Mouse (Mus musculus) kidney, adult 18-20 months (tissue): ENCODE results near the gene Drd4.

Source experiments
- DNase-seq: peaks from one replicate; pipeline ENCODE4 v3.0.0; 2021

The Drd4 gene

DNA sequence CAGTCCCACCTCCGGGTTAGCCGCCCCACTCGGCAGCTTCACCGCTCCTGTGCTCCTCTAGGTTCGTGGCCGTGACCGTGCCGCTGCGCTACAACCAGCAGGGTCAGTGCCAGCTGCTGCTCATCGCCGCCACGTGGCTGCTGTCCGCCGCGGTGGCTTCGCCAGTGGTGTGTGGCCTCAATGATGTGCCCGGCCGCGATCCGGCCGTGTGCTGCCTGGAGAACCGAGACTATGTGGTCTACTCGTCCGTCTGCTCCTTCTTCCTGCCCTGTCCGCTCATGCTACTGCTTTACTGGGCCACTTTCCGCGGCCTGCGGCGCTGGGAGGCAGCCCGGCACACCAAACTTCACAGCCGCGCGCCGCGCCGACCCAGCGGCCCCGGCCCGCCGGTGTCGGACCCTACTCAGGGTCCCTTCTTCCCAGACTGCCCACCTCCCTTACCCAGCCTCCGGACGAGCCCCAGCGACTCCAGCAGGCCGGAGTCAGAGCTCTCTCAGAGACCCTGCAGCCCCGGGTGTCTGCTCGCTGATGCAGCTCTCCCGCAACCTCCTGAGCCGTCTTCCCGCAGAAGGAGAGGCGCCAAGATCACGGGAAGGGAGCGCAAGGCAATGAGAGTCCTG, 2.2 kb downstream of the Drd4 start:
- DNase-seq = no peak

DNA sequence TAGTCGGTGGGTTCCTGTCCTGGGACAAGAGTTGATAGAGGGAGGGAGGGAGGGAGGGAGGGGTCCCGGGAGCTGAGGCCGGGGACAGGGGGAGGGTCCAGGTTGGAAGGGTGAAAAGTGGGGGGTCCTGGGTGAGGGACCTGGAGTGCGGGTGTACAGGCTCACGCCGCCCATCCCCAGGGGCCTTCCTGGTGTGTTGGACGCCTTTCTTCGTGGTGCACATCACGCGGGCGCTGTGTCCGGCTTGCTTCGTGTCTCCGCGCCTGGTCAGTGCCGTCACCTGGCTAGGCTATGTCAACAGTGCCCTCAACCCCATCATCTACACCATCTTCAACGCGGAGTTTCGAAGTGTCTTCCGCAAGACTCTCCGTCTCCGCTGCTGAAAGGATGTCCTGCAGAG, 2.7 kb downstream of the Drd4 start:
- DNase-seq = no peak

DNA sequence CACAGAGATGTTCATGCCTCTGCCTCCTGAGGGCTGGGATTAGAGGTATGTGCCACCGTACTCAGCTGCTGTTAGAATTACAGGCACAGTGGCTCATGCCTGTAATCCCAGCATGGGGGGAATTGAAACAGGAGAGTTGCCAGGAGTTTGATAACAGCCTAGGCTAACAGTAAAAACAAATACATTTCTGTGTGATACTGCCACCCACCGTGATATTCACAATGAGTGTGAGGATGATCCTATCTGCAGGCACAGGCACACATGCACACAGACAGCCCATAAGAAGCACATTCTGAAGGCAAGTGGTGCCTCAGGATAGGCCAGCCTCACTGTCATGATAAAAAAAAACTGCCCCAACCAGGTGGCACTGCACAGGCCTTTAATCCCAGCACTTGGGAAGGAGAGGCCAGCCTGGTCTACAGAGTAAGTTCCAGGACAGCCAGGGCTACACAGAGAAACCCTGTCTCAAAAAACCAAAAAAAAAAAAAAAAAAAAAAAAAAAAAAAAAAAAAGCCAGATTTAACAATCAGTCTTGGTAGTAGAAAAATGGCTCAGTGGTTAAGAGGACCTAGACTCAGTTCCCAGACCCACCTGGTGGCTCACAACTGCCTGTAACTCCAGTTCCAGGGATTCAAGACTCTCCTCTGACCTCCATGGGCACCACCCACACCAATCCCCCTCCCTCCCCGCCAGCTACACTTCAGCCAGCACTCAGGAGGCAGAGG, 6.3 kb downstream of the Drd4 start:
- DNase-seq = no peak

DNA sequence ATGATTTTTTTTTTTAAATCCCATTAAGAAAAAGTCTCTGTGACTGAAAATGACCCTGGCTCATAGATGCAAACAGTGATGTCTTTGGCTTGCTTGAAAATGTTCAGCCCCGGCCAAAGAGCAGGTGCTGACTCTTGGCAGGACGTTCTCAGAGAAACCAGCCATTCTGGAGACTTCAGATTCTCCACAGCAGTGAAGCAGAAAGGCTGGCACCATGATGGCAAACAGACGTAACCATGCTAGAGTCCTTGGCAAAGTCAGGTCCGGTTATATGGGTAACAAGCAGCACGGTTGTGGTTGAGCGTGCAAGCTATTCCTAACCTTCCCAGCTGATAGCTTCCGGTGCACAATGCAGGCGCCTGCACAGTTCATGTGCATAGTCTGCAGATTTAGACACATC, 7.4 kb downstream of the Drd4 start:
- DNase-seq = no peak

DNA sequence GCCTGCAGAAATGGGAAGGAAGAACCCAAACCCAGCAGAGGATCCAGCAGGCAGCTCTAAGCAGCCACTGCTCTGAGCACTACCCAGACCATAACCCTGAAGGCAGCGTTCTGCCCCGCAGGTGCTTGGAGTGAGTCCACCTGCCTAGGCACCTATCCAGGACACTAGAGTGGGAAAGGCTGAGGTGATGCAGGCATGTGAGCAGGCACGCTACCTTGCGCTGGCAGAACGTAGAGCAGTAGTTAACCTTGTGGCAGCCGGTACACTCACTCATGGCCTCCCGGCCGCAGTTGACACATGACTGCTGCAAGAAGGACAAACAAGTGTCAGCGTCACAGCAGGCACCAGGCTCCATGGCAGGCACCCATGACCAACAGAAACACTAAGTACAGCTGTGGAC, 9.6 kb downstream of the Drd4 start:
- DNase-seq = peak; percentile 43

DNA sequence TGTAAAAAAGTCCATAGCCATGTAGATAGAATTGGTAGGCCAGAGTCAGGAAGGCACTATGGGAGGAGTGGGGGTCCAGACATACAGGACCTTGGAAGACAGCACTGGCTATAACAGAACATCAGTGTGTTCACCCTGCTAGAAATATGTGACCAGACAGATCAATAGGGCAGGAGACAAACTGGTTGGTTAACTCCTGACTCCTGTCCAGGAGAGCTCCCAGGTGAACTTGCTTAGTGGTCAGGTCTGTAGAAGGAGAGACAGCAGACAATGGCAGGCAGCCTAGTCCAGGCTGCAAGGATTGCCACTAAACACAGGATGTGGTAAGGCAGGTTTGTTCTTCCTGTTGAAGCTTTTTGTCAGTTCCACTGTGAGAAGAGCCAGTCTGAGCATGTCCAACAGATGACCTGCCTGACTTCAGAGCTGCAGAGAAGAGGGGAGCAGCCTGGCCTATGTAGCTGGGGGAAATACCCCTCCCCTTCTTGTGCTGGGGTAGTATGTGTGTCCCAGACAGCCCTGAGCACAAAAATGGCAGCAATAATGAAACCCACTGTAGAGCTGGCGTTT, 11.0 kb downstream of the Drd4 start:
- no peak for DNase-seq

DNA sequence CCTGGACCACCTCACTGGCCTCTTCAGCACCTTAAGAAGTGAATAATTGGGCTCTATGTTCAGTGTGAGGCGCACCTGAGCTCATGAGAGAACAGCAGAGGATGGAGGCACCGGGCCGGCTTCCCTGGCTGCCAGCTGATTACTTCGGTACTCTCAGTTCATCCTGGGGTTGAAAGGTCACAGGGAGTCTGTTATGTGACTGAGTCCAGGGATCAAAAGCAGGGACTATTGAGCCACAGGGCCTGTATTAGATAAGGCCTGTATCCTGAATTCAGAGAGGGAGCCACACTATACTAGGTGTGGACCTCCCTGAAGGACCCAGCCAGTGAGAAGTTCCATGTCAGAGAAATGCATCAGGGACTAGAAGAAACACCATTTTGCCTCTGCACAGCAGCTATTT, 12.7 kb downstream of the Drd4 start:
- DNase-seq = no peak

DNA sequence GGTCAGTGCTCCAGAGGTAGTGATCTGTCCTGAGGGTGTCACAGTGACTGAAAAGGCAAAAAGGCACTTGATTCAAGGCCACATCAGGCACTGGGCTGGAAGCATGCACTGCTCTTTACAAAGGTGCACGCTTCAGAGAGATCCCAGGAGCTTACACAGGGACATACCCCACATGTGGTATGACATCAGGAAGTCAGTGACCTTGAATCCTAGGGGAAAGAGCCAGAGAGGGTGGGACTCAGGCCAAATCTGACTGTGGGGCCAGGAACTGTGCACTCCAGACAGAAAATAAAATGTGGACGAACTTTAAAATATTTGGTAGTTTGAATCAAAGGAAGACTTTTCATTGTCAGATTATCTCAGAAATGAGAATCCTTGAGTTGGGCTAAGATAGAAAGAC, 22.6 kb downstream of the Drd4 start:
- DNase-seq = no peak

DNA sequence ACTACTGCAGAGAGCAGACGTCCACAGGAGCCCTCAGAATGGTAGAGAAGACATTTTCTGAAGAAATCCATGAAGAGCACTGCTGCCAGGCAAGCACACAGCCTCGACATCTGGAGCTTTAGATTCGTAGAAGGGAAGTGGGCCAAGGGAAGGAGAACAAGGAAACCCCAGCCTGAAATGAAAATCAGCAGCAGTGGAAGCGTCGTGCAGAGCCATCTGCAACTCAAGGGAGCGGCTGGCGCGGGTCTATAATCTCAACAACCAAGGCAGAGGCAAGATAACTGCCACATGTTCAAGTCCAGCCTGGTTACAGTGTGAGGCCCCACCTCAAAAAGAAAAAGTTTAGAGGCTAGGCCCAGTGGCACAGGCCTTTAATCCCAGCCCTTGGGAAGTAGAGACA, 23.3 kb downstream of the Drd4 start:
- DNase-seq = no peak

DNA sequence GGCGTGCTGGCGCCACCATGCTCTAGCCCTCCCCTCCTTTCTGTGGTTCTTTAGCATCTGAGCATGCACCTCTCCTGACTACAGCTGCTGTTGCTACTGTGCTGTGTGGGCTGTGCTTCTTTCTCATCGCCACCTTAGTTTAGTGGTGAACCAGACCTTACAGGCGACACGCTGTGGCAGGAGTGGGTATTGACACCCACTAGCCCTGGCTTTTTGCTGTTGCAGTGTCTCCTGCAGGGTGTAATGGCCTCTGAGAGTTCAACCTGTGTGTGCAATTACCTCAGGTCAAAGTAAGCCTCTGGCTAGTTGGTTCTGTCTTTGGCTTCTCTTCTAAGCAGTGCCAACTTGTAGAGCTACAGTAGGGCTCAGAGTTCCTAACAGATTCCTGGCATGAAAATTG, 24.2 kb downstream of the Drd4 start:
- peak; percentile 81 for DNase-seq

DNA sequence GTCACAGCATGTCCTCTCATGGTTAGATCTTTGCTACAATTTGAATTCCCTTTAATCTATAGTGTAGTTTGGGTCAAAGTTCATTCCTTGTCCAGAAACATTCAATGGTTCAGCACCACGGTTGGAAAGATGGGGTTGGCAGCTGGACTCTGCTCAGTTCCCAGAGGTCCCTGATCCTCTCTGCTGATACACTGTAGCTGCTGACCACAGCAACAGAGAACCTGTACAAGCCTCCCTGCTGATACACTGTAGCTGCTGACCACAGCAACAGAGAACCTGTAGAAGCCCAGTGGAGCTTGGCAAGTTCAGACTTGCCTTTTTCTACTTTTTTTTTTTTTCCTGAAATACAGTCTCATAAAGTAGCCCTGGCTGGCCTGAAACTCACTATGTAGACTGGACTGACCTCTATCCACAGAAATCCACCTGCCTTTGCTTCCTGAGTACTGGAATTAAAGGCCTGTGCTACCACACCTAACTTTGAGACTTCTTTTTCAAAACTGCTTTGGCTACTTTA, 25.9 kb downstream of the Drd4 start:
- DNase-seq = no peak

DNA sequence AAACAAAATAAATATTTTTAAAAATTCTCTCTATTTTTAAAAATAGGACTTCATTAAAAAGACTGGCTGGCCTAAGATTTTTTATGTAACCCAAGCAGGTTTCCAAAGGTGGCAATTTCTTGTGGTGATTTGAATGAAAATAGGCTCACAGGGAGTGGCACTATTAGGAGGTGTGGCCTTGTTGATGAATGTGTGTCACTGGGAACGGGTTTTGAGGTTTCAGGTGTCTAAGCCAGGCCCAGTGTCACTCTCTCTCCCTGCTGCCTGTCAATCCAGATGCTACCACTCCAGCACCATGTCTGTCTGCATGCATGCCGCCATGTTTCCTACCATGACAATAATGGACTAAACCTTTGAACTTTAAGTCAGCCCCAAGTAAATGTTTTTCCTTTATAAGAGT, 27.6 kb downstream of the Drd4 start:
- DNase-seq = no peak

DNA sequence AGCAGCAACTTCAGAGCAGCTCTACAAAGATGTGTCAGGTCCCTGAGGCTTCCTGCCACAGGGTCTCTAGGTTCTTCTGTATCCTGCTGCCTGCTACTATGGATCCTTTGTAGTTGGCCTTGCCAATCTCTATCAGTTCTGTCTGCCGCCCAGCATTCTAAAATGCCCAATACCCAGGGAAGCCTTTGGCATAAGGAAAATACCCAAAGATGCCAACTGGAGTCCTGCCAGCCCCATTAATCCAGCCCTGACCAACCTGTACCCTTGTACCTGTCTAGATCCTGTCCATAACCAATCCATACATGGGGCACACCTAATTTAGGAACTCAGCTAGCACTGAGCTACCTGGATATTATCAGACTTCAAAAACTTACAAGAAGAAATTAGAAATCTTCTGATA, 32.9 kb downstream of the Drd4 start:
- peak; percentile 43 for DNase-seq

DNA sequence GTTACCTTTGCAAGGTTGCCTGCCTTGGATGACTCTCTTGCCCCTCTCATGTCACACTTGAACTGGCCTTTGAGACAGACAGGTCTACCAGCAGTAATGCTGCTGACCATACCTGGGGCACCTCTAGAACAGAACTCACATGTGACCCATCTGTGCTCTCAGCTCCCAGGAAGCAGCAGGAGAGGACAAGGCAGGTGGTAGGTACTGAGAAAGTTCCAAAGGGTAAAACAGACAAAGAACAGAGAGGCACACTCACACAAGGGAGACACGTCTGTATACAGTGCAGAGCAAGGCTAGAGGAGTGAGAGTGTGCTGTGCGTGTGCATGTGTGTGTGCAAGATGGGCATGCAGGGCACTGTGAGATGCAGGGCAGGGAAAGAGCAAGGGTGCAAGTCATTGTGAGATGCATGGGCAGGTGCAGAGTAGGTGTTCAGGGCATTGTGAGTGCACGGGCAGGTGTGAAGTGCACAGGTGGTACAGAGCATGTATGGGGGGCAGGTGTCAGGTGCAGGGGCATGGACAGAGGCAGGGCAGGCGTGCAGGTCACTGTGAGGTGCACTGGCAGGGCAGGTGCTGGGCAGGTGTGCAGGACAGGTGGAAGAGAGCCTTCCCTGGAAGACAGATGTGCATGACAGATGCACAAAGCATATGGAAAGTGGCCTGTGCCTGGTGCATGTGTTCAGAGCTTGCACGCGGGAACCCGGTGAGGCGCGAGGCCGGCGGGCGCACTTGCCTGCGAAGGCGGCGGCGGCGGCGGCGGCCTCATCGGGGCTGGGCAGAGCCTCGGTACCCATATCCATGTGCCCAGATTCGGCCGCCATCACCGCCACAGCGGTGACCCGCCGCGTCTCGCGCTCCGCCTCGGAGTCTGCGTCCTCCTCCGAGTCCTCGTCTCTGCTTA, 35.0 kb downstream of the Drd4 start:
- no peak for DNase-seq

DNA sequence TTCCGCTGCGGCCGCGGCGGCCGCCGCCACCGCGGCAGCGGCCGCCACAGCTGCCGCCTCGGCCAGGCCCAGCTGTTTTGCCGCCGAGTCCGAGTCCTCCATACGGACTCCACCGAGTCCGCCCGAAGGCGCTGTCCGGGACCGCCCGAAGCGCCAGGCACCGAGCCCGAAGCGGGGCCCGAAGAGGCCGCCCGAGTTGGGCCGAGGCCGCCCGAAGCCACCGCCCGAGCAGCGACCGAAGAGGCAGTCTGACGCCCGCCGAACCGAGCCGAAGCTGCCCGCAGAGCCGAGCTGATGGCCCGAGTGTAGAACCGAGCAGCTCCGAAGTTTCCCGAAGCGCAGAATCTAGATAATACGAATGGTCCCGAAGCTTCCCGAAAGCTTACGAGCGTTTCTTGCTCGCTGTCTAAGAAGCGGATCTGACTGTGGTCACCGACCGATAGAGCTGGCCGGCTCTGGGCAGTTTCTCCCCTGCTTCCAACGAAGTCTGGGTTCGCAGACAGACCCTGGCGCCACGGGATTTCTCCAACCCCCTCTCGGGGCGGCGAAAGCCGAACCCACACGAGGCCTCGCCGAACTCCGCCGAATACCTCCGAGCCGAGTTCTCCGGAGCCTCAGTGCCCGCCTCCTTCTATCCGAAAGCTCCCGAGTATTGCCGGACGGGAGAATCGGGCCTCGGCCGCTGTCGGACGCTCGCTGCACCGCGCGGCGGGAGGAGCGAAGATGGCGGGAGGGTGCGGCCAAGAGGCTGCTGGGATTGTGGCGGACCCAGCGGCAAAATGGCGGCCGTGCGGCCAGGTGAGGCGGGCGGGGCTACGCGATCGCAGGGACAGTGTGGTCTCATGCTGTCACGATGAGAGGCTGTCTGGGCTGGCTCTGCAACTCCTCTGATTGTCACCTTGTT, 35.9 kb downstream of the Drd4 start, which contains the start of the genes Deaf1 and Tmem80:
TSS of gene Deaf1 (minus strand) at position 222 of the 904 bp plus-strand sequence.
TSS of gene Tmem80 (plus strand) at position 271 of the 904 bp plus-strand sequence.
- DNase-seq = peak; percentile 100

DNA sequence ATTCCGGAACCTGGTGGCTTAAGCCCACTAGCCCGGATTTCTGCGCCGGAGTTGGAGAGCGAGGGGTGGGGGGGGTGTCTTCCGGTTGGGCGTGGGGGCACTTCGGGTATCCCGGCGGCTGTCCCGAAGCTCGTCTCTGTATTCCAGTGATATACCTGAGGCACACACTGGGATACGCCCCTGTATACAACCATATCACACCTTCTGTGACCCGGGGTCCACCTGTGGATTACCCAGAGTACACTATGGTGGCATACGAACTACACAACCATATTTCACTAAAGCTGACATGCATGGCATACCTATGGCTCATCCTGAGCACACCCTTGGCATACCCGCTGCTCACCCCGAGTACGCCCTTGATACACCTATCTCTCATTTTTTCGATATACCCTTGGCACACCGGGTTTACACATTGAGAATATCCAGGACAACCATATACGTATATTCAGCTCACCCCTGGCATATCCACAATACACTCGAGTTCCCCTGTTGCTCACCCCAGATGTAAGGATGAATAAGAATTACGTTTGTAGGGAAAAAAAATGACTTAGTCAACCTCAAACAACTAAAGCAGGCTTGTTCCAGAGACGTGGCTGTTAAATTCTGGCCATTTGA, 36.7 kb downstream of the Drd4 start:
- no peak for DNase-seq

DNA sequence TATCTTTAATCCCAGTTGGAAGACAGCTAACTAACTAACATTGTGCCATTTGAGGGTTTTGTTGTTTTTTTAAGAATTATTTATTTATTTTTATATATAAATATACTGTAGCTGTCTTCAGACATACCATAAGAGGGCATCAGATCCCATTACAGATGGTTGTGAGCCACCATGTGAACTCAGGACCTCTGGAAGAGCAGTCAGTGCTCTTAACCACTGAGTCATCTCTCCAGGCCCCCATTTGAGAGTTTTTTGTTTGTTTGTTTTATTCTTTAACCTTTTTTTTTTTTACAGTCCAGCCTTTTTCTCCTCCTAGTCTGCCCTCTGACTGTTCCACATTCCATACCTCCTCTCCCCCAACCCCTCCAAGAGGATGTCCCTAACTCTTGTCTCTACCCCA, 38.9 kb downstream of the Drd4 start:
- no peak for DNase-seq

DNA sequence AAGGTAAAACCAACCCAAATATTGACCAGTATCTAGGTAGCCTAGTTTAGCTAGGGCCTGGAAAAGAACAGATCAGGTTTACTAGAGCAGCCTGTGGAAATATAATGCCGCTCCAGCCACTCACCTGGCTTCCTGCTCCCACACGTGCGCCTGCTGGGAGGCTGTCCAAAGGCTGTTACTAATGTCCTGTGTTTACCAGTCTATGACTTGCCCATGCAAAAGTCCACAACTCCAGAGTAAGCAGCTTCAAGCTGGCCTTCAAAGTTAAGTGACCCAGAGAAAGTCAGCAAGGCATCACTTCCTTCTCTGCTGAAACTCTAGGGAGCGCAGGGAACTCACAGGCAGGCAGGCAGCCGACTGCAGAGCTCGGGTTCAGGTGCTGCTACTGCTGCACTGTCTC, 40.2 kb downstream of the Drd4 start:
- peak; percentile 77 for DNase-seq

DNA sequence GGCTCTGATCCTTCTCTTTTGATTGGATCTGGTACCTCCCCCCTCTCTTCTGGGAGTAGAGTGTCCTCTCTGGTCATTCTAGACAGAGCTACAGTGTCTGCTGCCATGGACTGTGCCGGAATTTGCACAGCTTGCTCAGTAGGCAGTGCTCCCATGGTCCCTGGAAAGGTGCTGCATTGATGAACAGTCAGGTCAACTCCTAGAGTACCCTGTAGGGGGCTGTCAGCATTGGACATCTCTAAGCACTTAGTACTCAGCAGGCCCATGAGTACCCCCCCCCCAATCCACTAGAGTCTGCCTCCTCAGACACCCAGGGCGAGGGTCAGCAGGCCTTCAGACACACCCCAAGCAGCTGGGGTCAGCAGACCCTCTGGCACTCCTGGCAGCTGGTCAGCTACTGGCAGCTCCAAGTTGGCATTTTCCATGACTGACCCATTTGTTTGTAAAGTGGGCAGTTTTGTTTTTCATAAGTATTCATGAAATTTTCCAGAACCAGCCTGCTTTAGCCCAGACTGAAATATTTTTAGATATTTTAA, 43.3 kb downstream of the Drd4 start:
- no peak for DNase-seq

DNA sequence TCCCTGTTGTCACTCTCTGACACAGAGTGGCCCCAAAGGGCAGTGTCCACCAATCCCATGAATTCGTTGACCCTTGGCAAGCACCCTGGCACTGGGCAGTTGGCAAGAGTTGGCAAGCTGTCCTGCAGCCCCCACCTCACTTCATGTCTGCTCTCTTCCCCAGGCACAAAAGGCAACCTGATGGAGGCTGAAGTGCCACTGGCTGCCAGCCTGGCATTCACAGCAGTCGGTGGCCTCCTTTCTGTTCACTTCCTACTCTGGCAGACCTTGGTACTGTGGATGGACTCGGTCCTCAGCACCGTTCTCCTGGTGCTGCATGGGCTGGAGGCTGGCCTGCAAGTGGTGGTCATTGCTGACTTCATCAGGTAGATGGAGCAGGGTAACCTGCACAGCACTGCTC, 43.9 kb downstream of the Drd4 start:
- no peak for DNase-seq

DNA sequence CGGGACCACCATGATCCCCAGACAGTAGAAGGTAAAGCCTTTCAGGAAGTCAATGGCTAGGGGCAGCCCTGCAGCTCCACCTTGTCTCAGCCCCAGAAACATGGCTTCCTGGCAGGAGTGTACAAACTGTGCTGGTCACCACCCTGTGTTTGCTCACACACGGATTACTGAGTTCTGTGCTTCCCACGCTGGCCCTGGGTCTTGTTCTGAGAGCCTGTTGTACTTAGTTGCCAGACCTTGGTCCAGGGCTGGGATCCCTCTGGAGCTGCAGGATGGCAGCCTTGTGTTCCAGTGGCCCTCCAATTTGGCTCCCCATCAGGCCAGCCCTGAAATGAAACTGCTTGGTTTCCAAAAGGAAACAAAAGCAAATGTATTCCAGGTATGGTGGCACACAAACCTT, 44.5 kb downstream of the Drd4 start:
- DNase-seq = no peak
